19 mouse cellular contexts compared by ENCODE assay signal in genomic region chr6:114847582-114848174, GRCm38 (mm10).
"Had no signal": no experiment of that assay in that cellular context is flagged by ENCODE, and none has a peak within 500 bp of the region (broad histone marks: within the 10 kb centered on the region; RNA-seq: fewer than 3 reads in every experiment).

No protein-coding gene starts in this region.

- H3K4me2 ChIP-seq: liver, embryonic 15.5 days; lung, embryonic 14.5 days; midbrain, embryonic 11.5 days; midbrain, embryonic 13.5 days; neural tube, embryonic 13.5 days; neural tube, embryonic 15.5 days had no signal

- DNase-seq: lung, adult 18-20 months; lung, embryonic 14.5 days; lung, postnatal 10 days; lung, postnatal 4 days; retina, postnatal 1 day; right cerebral cortex, adult 18-20 months; right cerebral cortex, postnatal 25 days; right cerebral cortex, postnatal 4 days; spleen, adult 18-20 months; thymus, adult 18-20 months; thymus, postnatal 25 days; thymus, postnatal 4 days had no signal

- ATAC-seq: midbrain, embryonic 13.5 days; midbrain, embryonic 16.5 days had no signal

- H3K36me3 ChIP-seq: liver, embryonic 15.5 days; midbrain, embryonic 13.5 days; neural tube, embryonic 13.5 days; neural tube, embryonic 15.5 days had no signal

- H3K27ac ChIP-seq: liver, embryonic 15.5 days; midbrain, embryonic 13.5 days; neural tube, embryonic 15.5 days had no signal

- H3K4me3 ChIP-seq: liver, embryonic 15.5 days; midbrain, embryonic 13.5 days; myocyte; neural tube, embryonic 13.5 days; neural tube, embryonic 15.5 days had no signal

- H3K9ac ChIP-seq: liver, embryonic 15.5 days; lung, embryonic 14.5 days; midbrain, embryonic 13.5 days; neural tube, embryonic 13.5 days; neural tube, embryonic 15.5 days had no signal

- H3K9me3 ChIP-seq: liver, embryonic 15.5 days; midbrain, embryonic 13.5 days; neural tube, embryonic 13.5 days; neural tube, embryonic 15.5 days had no signal

- H3K4me1 ChIP-seq: liver, embryonic 15.5 days had no signal

- H3K27me3 ChIP-seq: liver, embryonic 15.5 days; midbrain, embryonic 13.5 days; neural tube, embryonic 13.5 days; neural tube, embryonic 15.5 days had no signal
